Mouse (Mus musculus): ENCODE results near the gene Gm3776.
"Not testable (repeated sequence)": the region's sequence is repeated elsewhere in the genome, so short reads cannot be mapped to it uniquely, and the experiment has no call there.

GRCm38 (mm10) chr9:78289723-78290122, 32.8 kb downstream of the Gm3776 start, which contains the start of gene Gm10639:
- not testable (repeated sequence) for TF ChIP-seq CTCF, EP300 (IDR thresholded peaks at IDR 0.05)

All from lung, postnatal 0 days (tissue).